Mouse (Mus musculus) c-Kit-negative CD71-positive TER-119-positive erythroid progenitor cells, embryonic 14.5 days (primary cell): ENCODE results near the gene Fyb2.

Experiments
- DNase-seq: peaks from one replicate; pipeline ENCODE4 v3.0.0-alpha.2; 2013; ENCODE audit warnings: low read depth, low spot score

Fyb2 gene

DNA sequence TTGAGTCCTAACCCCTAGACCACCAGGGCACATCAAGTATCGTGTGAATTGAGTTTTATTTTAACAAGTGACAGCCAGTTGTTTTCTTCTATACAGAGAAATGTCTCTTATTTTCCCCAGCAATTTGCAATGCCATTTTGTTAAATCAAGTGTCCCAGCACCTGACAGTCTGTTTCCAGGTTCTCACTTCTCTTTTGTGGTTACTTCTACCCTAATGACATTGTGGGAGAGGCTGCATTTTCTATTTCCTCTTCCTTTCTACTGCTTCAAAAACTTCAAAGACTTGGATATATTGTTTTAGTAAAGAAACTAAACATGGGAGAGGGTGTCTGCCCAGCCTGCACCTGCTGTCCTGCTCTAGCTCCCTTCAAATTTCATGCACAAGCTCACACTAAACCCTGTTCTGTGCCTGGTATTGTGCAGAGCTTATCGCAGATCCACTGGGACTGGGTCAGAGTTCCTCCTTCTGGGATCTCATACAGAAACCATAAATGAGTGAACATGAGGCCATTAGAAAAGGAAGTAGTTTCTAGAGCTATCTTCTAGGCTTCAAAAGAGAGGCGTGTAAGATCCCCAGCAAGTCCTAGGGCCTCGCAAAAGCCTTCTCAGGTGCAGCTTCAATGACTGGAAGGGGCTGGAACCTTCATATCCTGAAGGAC, 94.2 kb downstream of the Fyb2 start:
- no peak for DNase-seq

DNA sequence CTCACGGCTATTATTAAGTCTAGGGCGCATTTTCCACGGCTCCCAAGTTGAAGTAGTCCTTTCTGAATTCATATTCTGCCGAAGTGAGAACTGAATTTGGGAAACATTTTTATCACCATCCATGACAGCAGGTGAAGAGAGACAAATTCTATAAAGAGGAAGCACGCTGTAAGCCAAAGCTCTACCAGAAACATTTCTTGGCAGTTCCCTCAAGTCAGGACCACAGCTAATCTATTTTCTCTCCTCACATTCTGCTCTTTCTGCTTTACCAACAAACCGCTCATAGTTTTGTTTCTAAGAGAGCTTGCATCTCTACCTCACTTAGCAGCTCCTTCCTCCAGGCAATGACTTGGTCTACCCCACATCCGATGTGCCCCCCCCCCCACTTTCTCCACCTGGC, 100.5 kb downstream of the Fyb2 start:
- no peak for DNase-seq

DNA sequence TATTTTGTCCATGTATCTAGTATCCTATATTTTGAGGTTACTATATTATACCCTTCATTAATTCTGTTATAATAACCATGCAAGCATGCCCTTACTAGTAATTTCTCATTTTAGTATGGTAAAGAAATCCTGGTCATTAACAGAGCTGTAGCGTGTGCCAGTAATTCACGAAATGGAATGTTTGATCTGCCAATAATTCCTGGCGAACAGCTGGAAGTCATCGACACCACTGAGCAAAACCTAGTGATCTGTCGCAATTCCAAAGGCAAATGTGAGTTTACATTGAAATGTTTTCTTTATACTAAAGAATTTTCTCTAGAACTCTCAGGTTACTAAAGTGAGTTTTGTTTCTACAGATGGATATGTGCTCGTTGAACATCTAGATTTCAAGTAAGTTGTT, 102.2 kb downstream of the Fyb2 start:
- no peak for DNase-seq

DNA sequence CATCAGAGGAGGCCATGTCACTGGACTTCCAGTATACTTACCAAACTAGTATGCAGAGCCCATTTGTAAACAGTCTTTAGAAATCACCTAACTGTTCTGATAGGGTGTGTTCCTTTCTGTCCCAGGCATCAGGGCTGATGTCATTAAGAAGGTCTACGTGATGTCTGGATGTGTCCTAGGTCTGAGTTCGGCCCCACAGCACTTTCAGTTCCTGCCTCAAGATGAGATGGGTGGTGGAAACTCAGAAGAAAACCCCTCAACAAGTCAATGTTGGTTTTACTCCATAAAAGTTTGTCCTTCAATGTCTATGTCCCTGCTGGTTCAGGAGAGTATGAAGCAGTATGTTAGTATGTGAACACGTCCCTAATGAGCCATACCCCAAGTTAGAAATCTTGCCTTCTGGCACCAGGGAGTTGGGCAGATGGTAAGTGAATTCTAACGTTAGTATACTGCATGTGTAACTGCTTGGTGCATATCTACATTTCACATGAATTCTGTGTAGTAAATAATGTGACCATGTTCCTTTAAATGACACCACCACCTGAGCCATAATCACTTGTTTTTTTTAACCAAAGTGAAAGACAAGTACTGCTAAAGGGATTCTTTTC, 102.9 kb downstream of the Fyb2 start:
- DNase-seq, result no peak

DNA sequence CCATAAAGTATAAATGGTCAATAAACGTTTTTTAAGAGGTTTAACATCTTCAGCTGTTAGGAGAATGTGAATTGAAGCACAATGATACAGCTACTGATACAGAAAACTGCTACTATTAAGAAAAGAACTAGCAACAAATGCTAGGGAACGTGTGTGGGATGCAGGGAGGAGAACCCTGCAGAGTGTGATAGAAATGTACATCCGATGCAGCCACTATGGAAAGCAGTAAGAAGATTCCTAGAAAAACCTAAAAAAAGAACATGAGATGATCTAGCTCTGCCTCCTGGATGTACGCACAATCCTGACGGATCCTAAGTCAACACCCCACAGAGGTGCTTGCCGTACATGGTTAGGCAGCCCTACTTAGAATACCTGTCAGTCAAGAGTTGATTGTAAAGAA, 114.0 kb downstream of the Fyb2 start:
- no peak for DNase-seq

DNA sequence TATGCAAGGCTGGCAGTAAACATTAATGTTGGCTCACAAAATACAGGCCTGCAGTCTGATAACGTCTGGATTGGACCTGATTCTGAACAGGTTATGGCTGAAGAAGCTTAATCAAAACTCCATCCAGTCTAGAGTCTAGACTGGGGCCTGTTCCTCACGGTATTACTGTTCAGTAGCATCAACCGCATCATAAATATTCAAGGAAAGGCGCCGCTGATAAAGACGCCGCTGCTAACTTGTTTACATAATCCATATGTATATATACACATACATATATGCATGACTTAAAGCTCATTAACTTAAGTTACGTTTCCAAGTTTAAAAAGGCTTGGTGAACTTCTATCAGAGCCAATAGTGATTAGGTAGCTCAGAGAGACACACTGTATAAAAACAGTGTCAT, 117.8 kb downstream of the Fyb2 start:
- no peak for DNase-seq

DNA sequence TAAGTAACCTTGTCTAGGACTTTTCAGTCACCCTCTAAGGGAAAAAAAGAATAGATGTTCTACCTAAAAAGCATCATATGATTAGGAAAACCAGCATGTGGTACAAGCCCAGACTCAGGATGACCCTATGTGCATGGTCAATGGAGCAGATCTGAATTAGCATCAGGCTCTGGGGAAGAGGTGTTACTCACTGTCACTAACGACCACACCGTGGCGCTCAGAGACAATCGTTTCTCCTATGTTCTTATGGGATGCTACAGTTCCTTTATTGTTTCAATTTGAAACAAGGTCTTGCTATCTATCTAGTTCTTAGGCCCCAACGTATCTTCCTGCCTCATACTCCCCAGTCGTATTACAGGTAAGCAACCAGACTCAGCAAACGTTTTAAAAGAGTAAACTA, 119.9 kb downstream of the Fyb2 start:
- DNase-seq, result no peak

DNA sequence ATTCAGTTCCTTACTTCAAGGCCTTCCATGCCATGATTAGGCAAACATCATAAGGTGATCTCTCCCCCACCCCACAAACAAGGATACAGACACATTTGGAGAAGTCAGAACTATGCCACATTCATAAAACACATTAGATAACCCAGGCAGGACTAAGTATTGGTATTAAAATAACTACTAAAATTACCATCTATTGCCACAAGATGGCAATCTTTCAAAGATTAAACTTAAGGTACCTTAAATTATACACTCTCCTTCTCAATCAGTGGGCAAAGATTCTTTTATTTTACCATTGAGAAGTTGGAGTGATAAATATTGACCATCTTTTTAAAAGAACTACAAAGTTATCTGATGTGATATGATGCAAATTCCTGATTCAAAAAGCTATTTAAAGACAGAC, 121.0 kb downstream of the Fyb2 start:
- DNase-seq, result no peak

DNA sequence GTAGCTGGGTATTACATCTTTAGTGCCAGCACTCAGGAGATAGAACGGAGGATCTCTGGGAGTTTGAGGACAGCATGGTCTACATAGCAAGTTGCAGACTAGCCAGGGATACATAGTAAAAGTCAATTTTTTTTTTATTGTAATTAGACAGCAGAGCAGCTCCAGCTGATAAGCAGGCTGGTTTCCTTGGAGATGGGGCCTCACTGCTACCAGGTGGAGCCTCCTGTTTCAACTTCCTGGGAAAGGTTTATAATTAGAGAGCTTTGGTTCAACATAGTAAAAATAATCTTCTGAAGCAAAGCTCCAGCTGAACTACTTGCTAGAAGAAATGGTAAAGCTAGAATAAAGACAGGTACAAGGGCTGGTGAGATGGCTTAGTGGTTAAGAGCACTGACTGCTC, 136.8 kb downstream of the Fyb2 start:
- no peak for DNase-seq

DNA sequence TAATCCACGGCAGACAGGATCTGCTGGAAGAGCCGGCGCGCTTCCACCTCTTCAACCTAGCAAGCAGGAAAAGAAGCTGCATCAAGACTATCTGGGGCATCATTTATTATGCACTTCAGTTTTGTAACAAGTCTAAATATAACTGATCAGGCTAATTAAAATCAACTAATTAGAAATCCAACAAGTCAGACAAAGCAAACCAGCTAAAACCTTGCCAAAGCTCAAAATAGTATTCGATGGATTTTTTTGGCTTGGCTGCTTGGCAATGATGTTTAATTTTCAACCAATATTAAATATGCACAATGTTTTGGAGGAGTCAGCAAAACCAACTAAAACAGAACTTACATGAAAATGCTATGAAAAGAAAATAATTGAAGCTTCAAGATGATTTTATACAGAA, 138.0 kb downstream of the Fyb2 start:
- no peak for DNase-seq
